8 mouse cellular contexts compared by ENCODE assay signal in the genomic region with DNA sequence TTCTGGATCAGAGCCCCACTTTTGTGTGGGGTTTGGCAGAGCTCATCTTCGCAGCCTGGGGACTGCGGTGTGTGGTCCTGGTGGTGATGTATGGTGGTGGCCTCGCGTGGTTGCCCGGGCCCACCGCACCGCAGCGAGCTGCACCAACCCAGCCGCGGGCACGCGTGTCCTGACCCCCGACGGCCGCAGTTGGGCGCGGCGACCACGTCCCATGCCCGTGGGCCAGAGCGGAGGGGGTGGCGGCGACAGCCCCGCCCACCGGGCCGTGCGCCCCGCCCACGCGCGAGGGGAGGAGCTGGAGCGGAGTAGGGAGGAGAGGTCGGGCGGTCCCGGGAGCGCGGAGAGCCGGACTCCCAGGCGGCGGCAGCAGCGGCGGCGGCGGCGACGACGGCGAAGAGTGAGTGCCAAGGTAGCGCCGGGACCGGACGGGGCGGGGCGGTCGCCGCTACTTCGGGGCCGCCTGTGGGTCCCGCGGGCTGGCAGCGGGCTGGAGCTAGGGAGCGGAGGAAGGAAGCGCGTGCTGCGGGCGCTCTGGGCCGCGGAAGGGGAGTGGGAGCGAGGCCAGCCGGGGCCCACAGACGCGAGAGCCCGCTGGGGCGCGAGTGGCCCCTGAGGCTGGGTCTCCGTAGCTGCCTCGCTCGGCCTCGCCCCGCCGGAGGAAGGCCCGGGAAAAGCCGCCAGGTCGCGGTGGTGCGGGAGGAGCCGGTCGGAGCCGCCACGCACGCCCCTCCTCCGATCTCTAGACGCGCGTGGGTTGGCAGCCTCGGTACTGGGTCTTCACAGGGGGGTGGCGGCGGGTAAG. TPM values are rescaled to one million over a fixed set of nuclear protein-coding genes. Genes with fewer than 3 reads are reported as not detected.
DNase-seq lines count a peak whose midpoint lies in the region; ATAC-seq and TF ChIP-seq lines count a peak whose summit lies in the region.

A gene (plus strand): TSS at position 279 of the 802 bp plus-strand sequence.

- ATAC-seq in forebrain, embryonic 11.5 days (replicated peaks; ENCODE audit: low FRiP score) = peak; percentile 95
- peak; percentile 98 for ATAC-seq in heart, embryonic 15.5 days (replicated peaks; ENCODE audit: insufficient number of reproducible peaks, insufficient read depth, low FRiP score, low read depth)
- ATAC-seq in liver, embryonic 14.5 days (ENCODE audit: insufficient read depth) = peak; percentile 90
- ATAC-seq in stomach, embryonic 16.5 days (ENCODE audit: insufficient read depth, low FRiP score) = peak; percentile 97

- TF ChIP-seq CTCF in liver, embryonic 14.5 days (IDR thresholded peaks at IDR 0.05; ENCODE audit: low read depth) = no peak

- under 1% methylated on average over 92 of the region's 98 CpGs for WGBS in forebrain, embryonic 11.5 days
- under 1% methylated on average over 92 of the region's 98 CpGs for WGBS in heart, embryonic 15.5 days
- WGBS in liver, embryonic 14.5 days (ENCODE audit: insufficient replicate concordance) = under 1% methylated on average over 88 of the region's 98 CpGs
- under 1% methylated on average over 96 of the region's 98 CpGs for WGBS in stomach, embryonic 16.5 days

- peak within 1 kb of the TSS; percentile 93 for H3K4me2 ChIP-seq in forebrain, embryonic 11.5 days (ENCODE audit: low read depth, low read length, severe bottlenecking)
- H3K4me2 ChIP-seq in heart, embryonic 15.5 days = peak within 1 kb of the TSS; percentile 93
- peak within 1 kb of the TSS; percentile 97 for H3K4me2 ChIP-seq in liver, embryonic 14.5 days (ENCODE audit: low read depth)
- H3K4me2 ChIP-seq in stomach, embryonic 16.5 days (ENCODE audit: low read depth, low read length) = peak within 1 kb of the TSS; percentile 86

- peak within 1 kb of the TSS; percentile 71 for H3K4me3 ChIP-seq in forebrain, embryonic 11.5 days (ENCODE audit: low read depth, low read length)
- H3K4me3 ChIP-seq in heart, embryonic 15.5 days = peak within 1 kb of the TSS; percentile 90
- peak within 1 kb of the TSS; percentile 58 to 78 for H3K4me3 ChIP-seq in liver, embryonic 14.5 days (ENCODE audit: insufficient read depth in 1 of 2, low read depth in 2 of 2, low read length in 2 of 2)
- peak within 1 kb of the TSS; percentile 81 for H3K4me3 ChIP-seq in stomach, embryonic 16.5 days (replicated peaks; ENCODE audit: low read length)

- no peaks in the 10 kb centered on the region for H3K27me3 ChIP-seq in forebrain, embryonic 11.5 days (ENCODE audit: control insufficient read depth, insufficient read depth, low read length)
- no peaks in the 10 kb centered on the region for H3K27me3 ChIP-seq in heart, embryonic 15.5 days
- H3K27me3 ChIP-seq in liver, embryonic 14.5 days (ENCODE audit: control insufficient read depth, insufficient read depth, low read length) = no peaks in the 10 kb centered on the region; the same call in 1 of the 2 replicates
- no peaks in the 10 kb centered on the region for H3K27me3 ChIP-seq in stomach, embryonic 16.5 days (ENCODE audit: control insufficient read depth, insufficient read depth, low read length)

- TF ChIP-seq EP300 in liver, embryonic 14.5 days (IDR thresholded peaks at IDR 0.05; ENCODE audit: low read depth) = no peak

- H3K9me3 ChIP-seq in forebrain, embryonic 11.5 days (ENCODE audit: control insufficient read depth, low read length) = no peaks in the 10 kb centered on the region
- H3K9me3 ChIP-seq in heart, embryonic 15.5 days (replicated peaks) = no peaks in the 10 kb centered on the region
- H3K9me3 ChIP-seq in liver, embryonic 14.5 days (ENCODE audit: control insufficient read depth, low read length) = no peaks in the 10 kb centered on the region
- H3K9me3 ChIP-seq in stomach, embryonic 16.5 days (replicated peaks; ENCODE audit: control insufficient read depth, low read length) = no peaks in the 10 kb centered on the region

- peak within 1 kb of the TSS; percentile 69 for H3K9ac ChIP-seq in forebrain, embryonic 11.5 days (ENCODE audit: low read length)
- peak within 1 kb of the TSS; percentile 91 for H3K9ac ChIP-seq in heart, embryonic 15.5 days
- H3K9ac ChIP-seq in liver, embryonic 14.5 days (replicated peaks) = peak within 1 kb of the TSS; percentile 82
- H3K9ac ChIP-seq in stomach, embryonic 16.5 days (ENCODE audit: low read length) = peak within 1 kb of the TSS; percentile 93

- no peaks in the 10 kb centered on the region for H3K36me3 ChIP-seq in forebrain, embryonic 11.5 days (ENCODE audit: control insufficient read depth, insufficient read depth, low read length)
- H3K36me3 ChIP-seq in heart, embryonic 15.5 days = no peaks in the 10 kb centered on the region
- no peaks in the 10 kb centered on the region for H3K36me3 ChIP-seq in liver, embryonic 14.5 days (replicated peaks; ENCODE audit: control insufficient read depth, insufficient read depth, low read depth)
- H3K36me3 ChIP-seq in stomach, embryonic 16.5 days (ENCODE audit: control insufficient read depth, insufficient read depth, low read length) = no peaks in the 10 kb centered on the region

- no peak within 1 kb of the TSS for H3K27ac ChIP-seq in forebrain, embryonic 11.5 days (ENCODE audit: low read depth, low read length)
- H3K27ac ChIP-seq in heart, embryonic 15.5 days = peak within 1 kb of the TSS; percentile 77
- no peak within 1 kb of the TSS for H3K27ac ChIP-seq in liver, embryonic 14.5 days
- peak within 1 kb of the TSS; percentile 84 for H3K27ac ChIP-seq in stomach, embryonic 16.5 days (ENCODE audit: low read length)

- peaks cover 5% of the 10 kb centered on the region; the same call in 1 of the 2 replicates for H3K4me1 ChIP-seq in forebrain, embryonic 11.5 days (replicated peaks; ENCODE audit: control insufficient read depth, insufficient read depth, low read length)
- H3K4me1 ChIP-seq in heart, embryonic 15.5 days (replicated peaks) = peaks cover 13% of the 10 kb centered on the region
- H3K4me1 ChIP-seq in liver, embryonic 14.5 days (replicated peaks; ENCODE audit: control insufficient read depth in 2 of 2, insufficient read depth in 2 of 2, low read length in 1 of 2) = peaks cover 4 to 10% of the 10 kb centered on the region in 2 experiments; a peak in 3 of 4 replicates
- H3K4me1 ChIP-seq in stomach, embryonic 16.5 days (ENCODE audit: control insufficient read depth, insufficient read depth, low read length) = peaks cover 10% of the 10 kb centered on the region

- DNase-seq in CD4-positive, CD25-positive, alpha-beta regulatory T cell, adult 2 months (ENCODE audit: low read depth, low spot score) = peak; percentile 88
- peak; percentile 45 for DNase-seq in c-Kit-positive CD71-positive TER-119-negative erythroid progenitor cells, embryonic 14.5 days (ENCODE audit: low read depth)
- DNase-seq in forebrain, embryonic 11.5 days (ENCODE audit: low spot score) = peak; percentile 88
- peak; percentile 88 to 95 for DNase-seq in kidney, postnatal 25 days
- DNase-seq in liver, embryonic 14.5 days (ENCODE audit: low read depth in 3 of 3, low spot score in 3 of 3) = peak; percentile 38 to 55 (median 44)
- DNase-seq in neural tube, embryonic 10.5 days (ENCODE audit: extremely low spot score, low spot score) = peak; percentile 81

RNA-seq across cellular contexts. Expression of the gene that starts here (rescaled TPM):
- polyA plus RNA-seq in forebrain, embryonic 11.5 days (2014; fragmentation: Nextera tagmentation; extraction: Ambion mirVana) = 43.5 and 46.2 TPM in 2 replicates
- polyA plus RNA-seq in heart, embryonic 15.5 days (2015; fragmentation: Nextera tagmentation; extraction: Ambion mirVana) = 54.2 and 57.8 TPM in 2 replicates
- polyA plus RNA-seq in liver, embryonic 14.5 days (2012; rRNA removed) = 6.0 and 11.6 TPM in 2 replicates
- polyA plus RNA-seq in liver, embryonic 14.5 days (2014; fragmentation: Nextera tagmentation; extraction: Ambion mirVana) = 30.6 and 32.5 TPM in 2 replicates
- 132 and 149 TPM in 2 replicates for polyA plus RNA-seq in stomach, embryonic 16.5 days (2015; fragmentation: Nextera tagmentation; extraction: Ambion mirVana)

Comparison
In these comparisons a context has a peak if more than half of its experiments do, and no peak if none do; other contexts are left out.
1. H3K27ac ChIP-seq: peak in heart, embryonic 15.5 days (single experiment) and stomach, embryonic 16.5 days (single experiment); none in forebrain, embryonic 11.5 days (single experiment) and liver, embryonic 14.5 days (single experiment).
2. Peak in every context shown above with its lines, with median percentiles within 50 percentile points of each other: DNase-seq, ATAC-seq, H3K4me2 ChIP-seq, H3K4me3 ChIP-seq and H3K9ac ChIP-seq.